Mouse (Mus musculus): ENCODE data around the gene Metap2. TPM values are rescaled to one million over a fixed set of nuclear protein-coding genes. Genes with fewer than 3 reads are reported as not detected.

Metap2 gene
- polyA plus RNA-seq, 1 experiment from 2014 or later: 192 TPM

GRCm38 (mm10) chr10:93885839-93886477 lies 10.9 kb downstream of the Metap2 start:
- no peak for ATAC-seq (ENCODE audit: low read depth)
- Histone ChIP-seq H3K9me3 (ENCODE audit: control insufficient read depth, low read length) (no peaks in the 10 kb centered on the region), H3K4me2 (ENCODE audit: low read depth, low read length) (no peak overlapping the region), H3K27ac (ENCODE audit: low read length) (no peak overlapping the region), H3K9ac (ENCODE audit: low read length) (no peak overlapping the region), H3K4me3 (ENCODE audit: low read length) (no peak overlapping the region), H3K4me1 (replicated peaks; ENCODE audit: control insufficient read depth, insufficient read depth, low read length) (peaks cover 8% of the 10 kb centered on the region), H3K27me3 (ENCODE audit: control insufficient read depth, insufficient read depth, low read depth, low read length) (no peaks in the 10 kb centered on the region), H3K36me3 (ENCODE audit: control insufficient read depth, insufficient read depth, low read length) (peaks cover 20% of the 10 kb centered on the region)
- WGBS: 79% methylated on average over 14 of the region's 14 CpGs

- peaks cover 27% of the 10 kb centered on the region for H3K36me3 ChIP-seq (ENCODE audit: control insufficient read depth, insufficient read depth, low read length)
- no peak overlapping the region for H3K4me3 ChIP-seq (ENCODE audit: low read length)
- no peaks in the 10 kb centered on the region for H3K27me3 ChIP-seq (ENCODE audit: control insufficient read depth, insufficient read depth, low read depth, low read length)
- H3K9me3 ChIP-seq (ENCODE audit: control insufficient read depth, low read length): no peaks in the 10 kb centered on the region
- H3K4me2 ChIP-seq (ENCODE audit: low read depth, low read length): no peak overlapping the region
- no peaks in the 10 kb centered on the region; the same call in 1 of the 2 replicates for H3K4me1 ChIP-seq (replicated peaks; ENCODE audit: control insufficient read depth, insufficient read depth, low read length)
- 82% methylated on average over 8 of the region's 8 CpGs for WGBS
- no peak overlapping the region for H3K27ac ChIP-seq (ENCODE audit: low read length)
- no peak for ATAC-seq (ENCODE audit: low read depth)
- no peak overlapping the region for H3K9ac ChIP-seq (ENCODE audit: low read length)
Measured at GRCm38 (mm10) chr10:93882738-93883364, 14.0 kb downstream of the Metap2 start.

GRCm38 (mm10) chr10:93881918-93882317 lies 15.0 kb downstream of the Metap2 start:
- Histone ChIP-seq H3K27me3 (ENCODE audit: control insufficient read depth, insufficient read depth, low read depth, low read length) (no peaks in the 10 kb centered on the region), H3K4me3 (ENCODE audit: low read length) (no peak overlapping the region), H3K9me3 (ENCODE audit: control insufficient read depth, low read length) (no peaks in the 10 kb centered on the region), H3K27ac (ENCODE audit: low read length) (no peak overlapping the region), H3K36me3 (ENCODE audit: control insufficient read depth, insufficient read depth, low read length) (peaks cover 27% of the 10 kb centered on the region), H3K9ac (ENCODE audit: low read length) (no peak overlapping the region), H3K4me2 (ENCODE audit: low read depth, low read length) (no peak overlapping the region), H3K4me1 (replicated peaks; ENCODE audit: control insufficient read depth, insufficient read depth, low read length) (no peaks in the 10 kb centered on the region)
- ATAC-seq (ENCODE audit: low read depth): no peak

GRCm38 (mm10) chr10:93878732-93879131 lies 18.2 kb downstream of the Metap2 start:
- Histone ChIP-seq H3K4me1 (replicated peaks; ENCODE audit: control insufficient read depth, insufficient read depth, low read length) (no peaks in the 10 kb centered on the region), H3K27ac (ENCODE audit: low read length) (no peak overlapping the region), H3K9ac (ENCODE audit: low read length) (no peak overlapping the region), H3K4me2 (ENCODE audit: low read depth, low read length) (no peak overlapping the region), H3K36me3 (ENCODE audit: control insufficient read depth, insufficient read depth, low read length) (peaks cover 16% of the 10 kb centered on the region), H3K27me3 (ENCODE audit: control insufficient read depth, insufficient read depth, low read depth, low read length) (no peaks in the 10 kb centered on the region), H3K4me3 (ENCODE audit: low read length) (no peak overlapping the region), H3K9me3 (ENCODE audit: control insufficient read depth, low read length) (no peaks in the 10 kb centered on the region)
- no peak for ATAC-seq (ENCODE audit: low read depth)
- WGBS: 95% methylated on average over 4 of the region's 4 CpGs

- Histone ChIP-seq H3K9ac (ENCODE audit: low read length) (no peak overlapping the region), H3K4me1 (replicated peaks; ENCODE audit: control insufficient read depth, insufficient read depth, low read length) (no peaks in the 10 kb centered on the region), H3K36me3 (ENCODE audit: control insufficient read depth, insufficient read depth, low read length) (peaks cover 20% of the 10 kb centered on the region), H3K27ac (ENCODE audit: low read length) (no peak overlapping the region), H3K4me2 (ENCODE audit: low read depth, low read length) (no peak overlapping the region), H3K27me3 (ENCODE audit: control insufficient read depth, insufficient read depth, low read depth, low read length) (no peaks in the 10 kb centered on the region), H3K9me3 (ENCODE audit: control insufficient read depth, low read length) (no peaks in the 10 kb centered on the region), H3K4me3 (ENCODE audit: low read length) (no peak overlapping the region)
- ATAC-seq (ENCODE audit: low read depth): no peak
- WGBS: 93% methylated on average over 1 of the region's 1 CpGs
Measured at GRCm38 (mm10) chr10:93876772-93877171, 20.1 kb downstream of the Metap2 start.

GRCm38 (mm10) chr10:93868886-93869285 lies 28.0 kb downstream of the Metap2 start:
- H3K4me3 ChIP-seq (ENCODE audit: low read length): no peak overlapping the region
- WGBS: 81% methylated on average over 4 of the region's 4 CpGs
- no peaks in the 10 kb centered on the region for H3K4me1 ChIP-seq (replicated peaks; ENCODE audit: control insufficient read depth, insufficient read depth, low read length)
- H3K9me3 ChIP-seq (ENCODE audit: control insufficient read depth, low read length): no peaks in the 10 kb centered on the region
- H3K4me2 ChIP-seq (ENCODE audit: low read depth, low read length): no peak overlapping the region
- H3K27me3 ChIP-seq (ENCODE audit: control insufficient read depth, insufficient read depth, low read depth, low read length): no peaks in the 10 kb centered on the region
- no peak for ATAC-seq (ENCODE audit: low read depth)
- no peak overlapping the region for H3K9ac ChIP-seq (ENCODE audit: low read length)
- no peak overlapping the region for H3K27ac ChIP-seq (ENCODE audit: low read length)
- H3K36me3 ChIP-seq (ENCODE audit: control insufficient read depth, insufficient read depth, low read length): peaks cover 49% of the 10 kb centered on the region

GRCm38 (mm10) chr10:93868401-93868800 lies 28.5 kb downstream of the Metap2 start:
- H3K9me3 ChIP-seq (ENCODE audit: control insufficient read depth, low read length): no peaks in the 10 kb centered on the region
- 86% methylated on average over 7 of the region's 7 CpGs for WGBS
- no peak overlapping the region for H3K9ac ChIP-seq (ENCODE audit: low read length)
- no peak overlapping the region for H3K27ac ChIP-seq (ENCODE audit: low read length)
- no peaks in the 10 kb centered on the region for H3K27me3 ChIP-seq (ENCODE audit: control insufficient read depth, insufficient read depth, low read depth, low read length)
- H3K4me1 ChIP-seq (replicated peaks; ENCODE audit: control insufficient read depth, insufficient read depth, low read length): no peaks in the 10 kb centered on the region
- H3K4me3 ChIP-seq (ENCODE audit: low read length): no peak overlapping the region
- ATAC-seq (ENCODE audit: low read depth): no peak
- no peak overlapping the region for H3K4me2 ChIP-seq (ENCODE audit: low read depth, low read length)
- peaks cover 49% of the 10 kb centered on the region for H3K36me3 ChIP-seq (ENCODE audit: control insufficient read depth, insufficient read depth, low read length)

GRCm38 (mm10) chr10:93856095-93856494 lies 40.8 kb downstream of the Metap2 start:
- 86% methylated on average over 6 of the region's 6 CpGs for WGBS
- Histone ChIP-seq H3K9me3 (ENCODE audit: control insufficient read depth, low read length) (no peaks in the 10 kb centered on the region), H3K4me3 (ENCODE audit: low read length) (no peak overlapping the region), H3K4me1 (replicated peaks; ENCODE audit: control insufficient read depth, insufficient read depth, low read length) (no peaks in the 10 kb centered on the region), H3K9ac (ENCODE audit: low read length) (no peak overlapping the region), H3K4me2 (ENCODE audit: low read depth, low read length) (no peak overlapping the region), H3K27me3 (ENCODE audit: control insufficient read depth, insufficient read depth, low read depth, low read length) (no peaks in the 10 kb centered on the region), H3K27ac (ENCODE audit: low read length) (no peak overlapping the region), H3K36me3 (ENCODE audit: control insufficient read depth, insufficient read depth, low read length) (peaks cover 9% of the 10 kb centered on the region)
- no peak for ATAC-seq (ENCODE audit: low read depth)

GRCm38 (mm10) chr10:93855126-93855525 lies 41.8 kb downstream of the Metap2 start:
- H3K9ac ChIP-seq (ENCODE audit: low read length): no peak overlapping the region
- no peaks in the 10 kb centered on the region for H3K9me3 ChIP-seq (ENCODE audit: control insufficient read depth, low read length)
- no peak for ATAC-seq (ENCODE audit: low read depth)
- H3K27ac ChIP-seq (ENCODE audit: low read length): no peak overlapping the region
- 87% methylated on average over 9 of the region's 9 CpGs for WGBS
- no peak overlapping the region for H3K4me3 ChIP-seq (ENCODE audit: low read length)
- no peak overlapping the region for H3K4me2 ChIP-seq (ENCODE audit: low read depth, low read length)
- H3K27me3 ChIP-seq (ENCODE audit: control insufficient read depth, insufficient read depth, low read depth, low read length): no peaks in the 10 kb centered on the region
- peaks cover 6% of the 10 kb centered on the region; the same call in 1 of the 2 replicates for H3K36me3 ChIP-seq (ENCODE audit: control insufficient read depth, insufficient read depth, low read length)
- H3K4me1 ChIP-seq (replicated peaks; ENCODE audit: control insufficient read depth, insufficient read depth, low read length): no peaks in the 10 kb centered on the region

Measured in lung, embryonic 16.5 days (tissue).